Mouse (Mus musculus) embryo, embryonic 10.5 days (tissue): ENCODE measurements around the gene Prdm11.
A peak's percentile ranks its signal among the peaks of the same experiment; 100 is the strongest.

Experiments used
- DNase-seq: peaks from one replicate; pipeline ENCODE4 v3.0.0-alpha.2; 2015; ENCODE audit warnings: low spot score

The Prdm11 gene

GRCm38 (mm10) chr2:93011933-93012332 is 34.0 kb downstream of the Prdm11 start:
- DNase-seq, result no peak

GRCm38 (mm10) chr2:93011465-93011864 is 34.5 kb downstream of the Prdm11 start:
- DNase-seq, result no peak

- DNase-seq, result no peak
These were observed 37.8 kb downstream of the Prdm11 start for GRCm38 (mm10) chr2:93007967-93008685.

DNA sequence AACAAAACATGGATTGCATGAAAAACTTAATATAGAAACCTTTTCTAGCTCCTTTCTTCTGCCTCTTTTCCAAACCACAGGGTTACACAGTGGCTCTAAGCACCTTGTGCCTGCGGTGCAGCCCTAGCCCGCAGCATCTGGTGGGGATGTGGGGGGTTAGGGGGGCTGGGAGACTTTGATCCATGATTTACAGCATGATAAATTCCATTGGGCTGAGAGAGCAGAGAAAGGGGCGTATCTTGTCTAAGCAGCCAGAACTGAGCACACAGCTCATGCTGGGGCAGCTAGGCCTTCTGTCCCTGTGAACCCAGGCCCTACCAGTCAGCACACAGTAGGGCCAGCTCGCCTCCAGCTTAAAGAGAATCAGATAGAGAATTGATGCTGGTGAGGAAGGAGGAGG is 40.9 kb downstream of the Prdm11 start:
- peak; percentile 30 for DNase-seq

- no peak for DNase-seq
These were observed 54.0 kb downstream of the Prdm11 start for GRCm38 (mm10) chr2:92991976-92992375.

DNA sequence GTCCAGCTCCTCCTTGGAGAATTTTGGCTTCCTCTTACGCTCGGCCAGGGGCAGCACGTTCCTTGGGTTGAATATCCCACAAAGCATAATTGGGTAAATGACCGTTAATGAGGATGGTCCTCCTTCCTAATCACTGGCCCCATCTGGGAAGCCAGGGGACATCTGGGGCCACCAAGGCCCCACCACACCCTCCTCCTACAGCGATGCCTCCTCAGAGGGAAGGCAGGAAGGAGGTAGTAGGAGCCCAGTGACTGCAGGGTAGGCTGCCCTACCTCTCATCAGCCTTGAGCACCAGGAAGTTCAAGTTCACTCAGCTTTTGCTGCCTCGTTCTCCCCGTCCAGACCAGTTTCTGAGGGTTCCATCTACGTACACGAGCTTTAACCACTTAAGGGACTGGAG is 56.4 kb downstream of the Prdm11 start:
- DNase-seq, result no peak

DNA sequence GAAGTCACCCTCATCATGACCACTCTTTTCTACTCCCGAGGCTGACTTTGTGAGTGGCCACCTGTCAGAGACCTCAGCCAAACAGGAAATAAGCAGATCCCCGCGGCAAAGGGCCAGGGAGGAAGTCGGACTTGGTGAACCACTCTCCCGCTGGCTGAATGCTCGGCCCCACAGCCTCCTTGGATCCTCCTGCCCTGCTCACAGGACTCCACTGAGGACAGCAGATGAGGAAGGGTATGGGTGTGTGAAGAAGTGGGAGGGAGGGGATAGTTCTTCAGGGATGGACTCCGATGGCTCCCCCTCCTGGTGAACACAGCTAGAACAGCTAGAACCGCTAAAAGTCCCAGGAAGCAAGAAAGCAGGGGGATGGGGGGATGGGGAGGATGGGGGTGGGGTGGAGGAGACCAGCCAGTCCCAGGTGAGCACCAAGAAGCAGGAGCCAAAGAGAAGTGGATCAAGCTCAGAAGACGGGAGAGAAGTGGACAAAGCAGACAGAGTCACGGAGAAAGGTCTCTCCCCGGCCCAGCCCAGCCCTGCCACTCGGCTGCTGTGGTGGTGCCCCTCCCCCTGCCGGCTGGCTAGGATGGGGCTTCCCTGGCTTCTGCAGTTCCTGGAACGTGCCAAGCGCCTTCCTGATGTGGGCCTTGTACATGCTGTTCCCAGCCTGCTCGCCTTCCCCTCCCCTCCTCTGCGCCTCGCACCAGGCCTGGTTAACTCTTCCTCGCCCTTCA is 57.9 kb downstream of the Prdm11 start:
- peak; percentile 82 for DNase-seq

- no peak for DNase-seq
These were observed 58.8 kb downstream of the Prdm11 start for GRCm38 (mm10) chr2:92987108-92987618.

DNA sequence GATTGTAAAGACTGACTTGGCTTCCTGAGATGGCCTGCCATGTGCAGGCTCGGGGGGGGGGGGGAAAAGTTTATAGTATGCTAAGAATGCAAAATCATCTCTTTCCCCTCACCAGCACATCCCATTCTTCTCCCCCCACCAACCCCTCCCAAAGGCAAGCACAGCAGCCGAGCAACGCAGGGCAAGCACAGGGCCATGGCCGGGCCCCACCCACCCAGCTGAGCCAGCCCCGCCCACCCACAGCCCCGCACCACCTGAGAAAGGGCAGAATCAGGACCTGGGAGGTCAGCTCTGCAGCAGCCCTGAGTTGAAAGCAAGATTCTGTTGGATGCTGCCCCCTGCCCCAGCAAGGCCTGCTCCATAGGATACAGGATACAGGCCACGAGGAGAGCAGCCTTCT is 60.4 kb downstream of the Prdm11 start:
- no peak for DNase-seq

- DNase-seq, result no peak
These were observed 60.8 kb downstream of the Prdm11 start for GRCm38 (mm10) chr2:92985171-92985570.

GRCm38 (mm10) chr2:92984321-92985108 is 61.5 kb downstream of the Prdm11 start:
- DNase-seq, result no peak

DNA sequence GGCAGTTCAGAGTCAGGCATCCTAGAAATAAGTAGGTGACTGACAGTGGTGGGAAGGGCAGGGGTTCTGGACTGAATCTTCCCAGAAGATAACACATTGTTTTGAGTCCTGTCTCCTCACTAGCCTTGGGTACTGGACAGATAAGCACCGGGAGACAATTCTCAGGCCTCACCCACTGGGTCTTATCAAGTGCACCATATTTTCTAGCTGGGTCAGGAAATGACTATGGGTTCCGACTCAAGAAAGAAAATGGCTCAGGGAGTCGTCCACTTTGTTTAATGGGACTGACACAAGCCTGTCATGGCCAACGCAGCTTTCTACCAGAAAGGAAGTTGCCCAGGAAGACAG is 62.7 kb downstream of the Prdm11 start:
- DNase-seq, result no peak

DNA sequence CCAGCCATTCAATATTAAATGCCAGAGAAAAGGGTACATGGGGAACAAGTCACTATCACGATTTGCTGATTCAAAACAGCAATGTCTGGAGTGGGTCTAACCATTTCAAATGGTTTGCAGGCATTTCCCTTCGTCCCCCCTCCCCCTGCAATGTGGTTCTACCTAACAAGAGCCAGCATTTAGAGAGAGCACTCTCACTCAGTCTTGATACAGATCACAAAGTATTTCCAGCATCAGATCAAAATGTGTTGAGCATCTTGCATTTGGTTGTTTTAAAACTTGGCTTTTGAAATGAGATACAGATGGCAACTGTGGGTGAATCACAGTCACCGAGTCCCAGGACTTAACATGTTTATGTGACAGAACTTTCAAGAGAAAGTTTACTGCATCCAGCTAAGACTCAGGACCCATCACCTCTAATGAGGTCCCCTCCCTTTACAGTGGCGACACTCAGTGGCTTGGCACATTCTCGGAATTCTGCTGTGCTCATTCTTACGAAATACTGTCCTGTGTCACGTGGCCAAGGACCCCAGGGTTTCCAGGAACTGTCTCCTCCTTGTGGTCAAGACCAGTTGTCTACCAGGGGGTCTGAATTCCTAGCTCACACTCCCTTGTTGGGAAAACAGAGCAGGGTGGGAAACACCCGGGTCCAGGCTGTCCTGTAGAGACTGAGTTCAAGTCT is 63.2 kb downstream of the Prdm11 start:
- no peak for DNase-seq

GRCm38 (mm10) chr2:92980165-92980564 is 65.8 kb downstream of the Prdm11 start:
- no peak for DNase-seq

GRCm38 (mm10) chr2:92975031-92975790 is 70.8 kb downstream of the Prdm11 start:
- no peak for DNase-seq

DNA sequence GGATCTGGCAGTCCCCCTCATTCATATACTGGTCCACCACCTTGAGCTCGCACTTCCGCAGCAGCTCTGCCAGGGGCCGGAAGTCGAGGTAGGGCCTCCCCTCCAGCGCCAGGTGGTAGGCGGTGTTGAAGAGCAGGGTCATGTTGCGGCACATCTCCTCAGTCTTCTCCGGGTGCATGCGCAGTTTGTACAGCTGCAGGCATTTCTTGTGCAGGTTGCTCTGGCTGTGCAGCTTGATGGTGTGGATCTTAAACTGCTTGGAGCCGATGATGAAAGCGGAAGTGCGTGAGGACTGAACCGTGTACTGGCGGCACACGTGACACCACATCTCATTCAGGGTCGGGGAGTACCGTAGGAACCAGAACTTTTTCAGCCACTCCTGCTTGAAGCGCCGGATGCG is 72.3 kb downstream of the Prdm11 start:
- no peak for DNase-seq

DNA sequence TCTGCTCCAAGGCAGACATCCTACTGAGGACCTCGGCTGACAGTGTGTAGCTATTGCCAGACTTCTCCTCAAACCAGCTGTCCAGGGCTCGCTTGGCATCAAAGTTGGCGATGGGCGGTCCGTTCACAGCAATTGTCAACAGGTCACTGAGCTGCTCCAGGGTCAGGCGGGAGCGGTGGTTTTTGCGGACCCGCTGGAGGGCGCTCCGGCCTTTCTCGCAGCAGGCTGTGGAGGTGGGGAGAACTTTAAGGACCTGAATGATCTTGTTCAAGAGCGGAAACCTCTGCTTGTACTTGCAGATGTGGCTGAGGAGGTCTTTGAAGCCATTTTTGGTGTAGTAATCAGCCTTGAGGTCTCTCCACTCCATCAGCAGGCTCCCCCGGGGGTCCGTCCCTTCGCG is 73.9 kb downstream of the Prdm11 start:
- DNase-seq, result no peak

- DNase-seq, result no peak
These were observed 74.4 kb downstream of the Prdm11 start for GRCm38 (mm10) chr2:92971536-92971935.

DNA sequence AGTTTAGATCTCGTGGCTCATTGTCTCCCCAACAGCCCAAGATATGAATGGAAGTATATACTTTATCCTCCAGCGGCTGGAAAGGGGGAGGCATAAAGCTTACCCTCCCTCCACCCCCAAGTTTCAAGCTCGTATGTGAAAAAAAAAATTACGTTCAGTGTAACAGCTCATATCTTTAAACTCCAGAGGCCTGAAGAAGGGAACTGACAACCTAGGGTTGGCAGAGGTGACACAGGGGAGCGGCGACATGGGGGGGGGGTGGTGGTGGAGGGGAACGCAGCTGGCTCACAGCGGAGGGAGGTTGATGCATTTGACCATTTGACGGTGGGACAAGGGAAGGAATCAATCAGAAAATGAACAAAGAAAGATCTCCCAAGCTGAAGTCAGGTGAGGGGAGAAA is 74.9 kb downstream of the Prdm11 start:
- no peak for DNase-seq

DNA sequence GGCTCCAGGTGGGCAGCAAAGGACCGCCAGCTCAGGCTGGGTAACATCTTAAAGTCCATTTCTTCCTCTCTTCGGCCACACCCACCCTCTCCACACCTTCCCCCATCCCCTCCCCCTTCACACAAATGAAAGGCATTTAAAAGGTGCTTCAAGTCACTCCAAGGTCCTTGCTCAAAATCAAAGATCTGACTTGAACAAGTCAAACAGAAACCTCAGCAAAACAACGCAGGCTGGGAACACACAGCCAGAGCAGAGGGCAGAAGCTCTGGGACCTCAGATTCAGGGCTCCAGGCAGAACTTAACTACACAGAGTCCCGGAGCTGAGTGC is 78.2 kb downstream of the Prdm11 start:
- no peak for DNase-seq

- no peak for DNase-seq
These were observed 78.7 kb downstream of the Prdm11 start for GRCm38 (mm10) chr2:92967032-92967838.
